Mouse (Mus musculus) cerebellum, postnatal 4 days (tissue): ENCODE results near the gene Tcta.
"Not testable (repeated sequence)": the region's sequence is repeated elsewhere in the genome, so short reads cannot be mapped to it uniquely, and the experiment has no call there.

Experiments
- DNase-seq, 2 experiments: peaks; one replicate each; pipeline ENCODE4 v3.0.0; 2022; ENCODE audit warnings: low spot score in 2 of 2, mixed read lengths in 1 of 2

The Tcta gene

DNA sequence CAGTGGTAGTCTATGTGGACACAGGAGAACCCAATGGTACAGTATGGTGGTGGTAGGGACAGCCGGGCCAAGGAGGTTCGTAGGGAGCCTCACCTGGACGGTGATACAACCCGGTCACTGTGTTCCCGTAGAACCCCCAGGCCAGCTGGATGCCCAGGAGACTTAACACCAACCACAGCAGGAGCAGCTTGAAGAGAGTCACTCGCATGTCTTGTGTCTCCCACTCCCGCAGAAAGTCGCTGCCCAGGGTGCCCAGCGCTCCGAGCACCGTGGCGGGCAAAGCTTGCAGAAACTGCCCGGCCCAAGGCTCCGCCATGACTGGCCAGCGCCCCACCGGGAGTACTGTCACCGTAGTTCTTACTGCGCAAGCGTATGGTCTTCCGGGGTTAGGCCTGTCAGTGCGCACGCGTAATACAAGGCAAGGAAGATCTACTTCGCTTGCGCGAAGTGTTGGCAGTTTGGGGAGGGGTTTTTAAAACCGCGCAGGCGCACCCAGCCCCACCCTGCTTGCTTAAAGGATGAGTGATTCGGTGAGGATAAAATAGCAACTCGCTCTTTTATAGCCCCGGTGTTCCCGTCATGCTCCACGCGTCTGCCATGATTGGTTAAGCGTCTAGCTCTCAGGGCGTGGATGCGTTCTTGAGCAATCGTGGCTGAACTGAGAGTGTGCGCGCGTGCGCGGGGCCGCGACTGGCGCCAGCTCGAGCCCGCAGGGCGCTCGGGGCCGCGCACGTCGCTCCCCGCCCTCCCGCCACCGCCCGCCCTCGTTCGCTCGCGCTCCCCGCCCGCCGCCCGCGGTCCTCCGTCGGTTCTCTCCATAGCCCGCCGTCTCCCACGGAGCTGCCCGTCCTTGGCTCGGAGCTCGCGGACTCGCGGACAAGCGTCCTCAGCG lies at the start of gene Tcta, which contains the start of gene Rhoa:
Gene Tcta (minus strand): TSS at position 532 of the 892 bp plus-strand sequence.
Gene Rhoa (plus strand): TSS at position 501 of the 892 bp plus-strand sequence.
- DNase-seq, result peak; percentile 90 to 95

DNA sequence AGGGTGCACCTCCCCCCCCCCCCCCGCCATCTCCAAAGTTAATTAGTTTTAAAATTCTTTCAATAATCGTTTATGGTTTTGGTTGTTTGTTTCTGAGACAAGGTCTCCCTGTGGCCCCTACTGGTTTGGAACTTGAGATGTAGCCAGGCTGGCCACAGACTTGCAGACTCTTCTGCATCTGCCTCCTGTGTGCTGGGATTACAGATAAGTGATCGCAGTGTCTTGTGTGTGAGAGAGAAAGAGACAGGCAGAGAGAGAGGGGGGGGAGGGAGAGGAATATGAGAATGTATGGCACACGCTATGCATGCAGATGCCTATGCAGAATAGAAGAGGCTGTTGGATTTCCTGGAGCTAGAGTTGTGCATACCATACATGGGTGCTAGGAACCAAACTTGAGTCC lies 43.8 kb upstream of the Tcta start:
- DNase-seq, result no peak

DNA sequence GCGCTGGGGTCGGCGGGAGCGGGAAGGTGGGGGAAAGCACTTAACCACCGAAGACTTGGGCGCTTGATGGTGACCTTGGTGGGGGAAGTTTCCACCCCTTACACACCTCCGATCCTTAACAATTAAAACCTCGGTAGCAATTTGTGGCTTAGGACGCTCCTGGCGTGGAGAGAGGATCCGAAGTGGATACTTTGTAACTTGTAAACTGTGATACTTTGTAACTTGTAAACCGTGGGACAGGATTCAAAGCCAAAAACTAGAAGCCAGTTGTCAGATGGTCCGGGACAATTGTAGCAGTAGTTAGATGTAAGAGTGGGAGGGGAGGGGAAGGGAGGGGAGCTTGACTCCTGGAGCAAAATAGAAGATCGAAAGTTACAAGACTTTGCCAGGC lies 42.3 kb upstream of the Tcta start:
- no peak for DNase-seq

DNA sequence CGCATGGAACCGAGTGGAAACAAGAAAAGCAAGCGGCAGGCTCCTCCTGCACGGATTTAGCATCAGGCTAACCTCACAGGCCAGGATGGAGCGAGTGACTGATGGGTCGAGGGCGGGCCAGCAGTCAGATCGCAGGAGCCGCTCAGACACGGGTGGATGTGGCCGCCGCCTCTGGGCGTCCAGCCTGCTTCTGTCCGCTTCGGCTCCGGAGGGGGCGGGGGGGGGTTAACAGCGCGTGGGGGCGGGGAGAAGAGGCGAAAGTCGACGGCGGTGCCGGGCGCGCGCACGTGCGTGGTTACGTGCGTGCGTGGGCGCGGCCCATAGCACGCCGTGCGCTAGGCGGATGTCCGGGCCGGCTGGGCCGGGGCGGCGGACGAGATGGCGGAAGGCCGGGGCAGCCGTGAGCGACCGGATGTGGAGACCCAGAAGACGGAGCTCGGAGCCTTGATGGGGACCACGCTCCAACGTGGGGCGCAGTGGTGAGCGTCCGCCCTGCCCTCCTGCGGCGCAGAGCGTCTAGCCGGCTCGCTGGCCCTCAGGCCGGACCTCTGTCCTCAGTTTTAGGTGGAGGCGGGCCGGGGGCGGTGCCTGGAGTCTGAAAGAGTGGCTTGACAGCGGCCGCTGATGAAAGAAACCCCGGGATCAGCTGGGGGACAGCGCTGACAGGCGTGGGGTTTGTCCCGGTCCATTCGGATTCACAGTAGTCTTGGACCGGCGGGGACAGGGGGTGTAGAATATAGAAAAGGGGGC lies 41.8 kb upstream of the Tcta start, which contains the start of gene Usp4:
Gene Usp4 (plus strand): TSS at position 314 of the 750 bp plus-strand sequence.
- DNase-seq, result peak; percentile 59 to 89

DNA sequence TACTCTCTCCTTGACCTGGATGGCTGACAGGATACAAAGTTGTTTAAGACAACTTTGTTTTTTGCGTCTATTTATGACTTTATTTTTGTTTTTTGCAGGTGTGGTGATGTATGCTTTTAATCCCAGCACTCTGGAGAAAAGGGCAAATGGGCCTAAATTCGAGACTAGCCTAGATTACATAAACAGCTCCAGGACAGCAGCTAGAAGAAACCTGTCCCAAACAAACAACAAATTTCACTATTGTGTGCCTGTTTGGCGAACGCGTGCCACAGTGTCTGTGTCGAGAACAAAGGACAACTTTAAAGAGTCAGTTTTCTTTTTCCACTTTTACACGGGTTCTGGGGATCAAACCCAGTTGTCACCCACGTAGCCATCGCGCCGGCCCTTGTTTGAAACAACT lies 41.1 kb upstream of the Tcta start:
- no peak for DNase-seq

DNA sequence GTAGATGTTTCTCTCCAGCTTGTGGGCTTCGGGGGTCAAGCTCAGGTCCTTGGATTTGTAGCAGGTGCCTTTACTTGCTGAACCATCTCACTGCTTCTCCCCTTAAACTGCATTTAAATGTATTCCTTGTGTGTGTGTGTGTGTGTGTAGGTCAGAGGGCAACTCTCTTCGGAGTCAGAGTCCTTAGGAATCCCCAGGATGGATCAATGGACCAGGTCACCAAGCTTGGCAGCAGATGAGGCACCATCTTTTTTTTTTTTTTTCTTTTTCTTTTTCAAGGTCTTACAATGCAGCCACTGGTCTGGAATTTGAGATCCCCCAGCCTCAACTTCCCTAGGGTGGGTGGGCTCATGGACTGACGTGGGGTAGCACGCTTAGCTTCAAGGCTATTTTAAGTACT lies 38.5 kb upstream of the Tcta start:
- DNase-seq, result no peak

DNA sequence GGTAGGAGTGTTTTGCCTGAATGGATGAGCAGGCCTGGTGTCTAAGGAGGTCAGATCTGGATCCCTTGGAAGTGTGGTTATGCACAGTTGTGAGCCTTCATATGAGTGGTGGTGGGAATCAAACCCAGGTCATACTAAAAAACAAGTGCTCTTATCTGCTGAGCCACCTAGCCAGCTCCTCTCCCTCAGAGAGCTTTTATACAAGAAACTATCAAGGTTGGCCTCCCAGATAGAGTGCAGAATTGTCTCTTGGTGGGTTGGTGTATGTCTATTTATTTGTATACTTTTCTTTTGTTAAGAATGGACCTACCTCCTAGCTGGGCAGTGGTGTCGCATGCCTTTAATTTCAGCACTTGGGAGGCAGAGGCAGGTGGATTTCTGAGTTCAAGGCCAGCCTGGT lies 37.9 kb upstream of the Tcta start:
- DNase-seq, result no peak

DNA sequence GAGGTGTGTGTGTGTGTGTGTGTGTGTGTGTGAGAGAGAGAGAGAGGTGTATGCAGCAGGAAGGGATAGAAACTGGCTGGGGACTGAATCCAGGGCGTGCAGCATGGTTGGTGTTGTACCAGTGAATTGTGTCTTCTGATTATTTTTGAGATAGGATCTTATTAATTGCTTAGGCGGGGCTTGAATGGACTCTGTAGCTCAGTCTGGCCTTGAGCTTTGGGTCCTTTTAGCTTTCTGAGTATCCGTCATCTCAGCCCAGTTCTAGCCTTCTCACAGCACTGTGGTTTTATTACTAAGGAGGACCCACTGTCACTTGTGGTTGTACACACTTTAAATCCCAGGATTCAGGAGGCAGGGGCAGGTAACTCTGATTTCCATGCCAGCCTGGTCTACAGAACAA lies 37.4 kb upstream of the Tcta start:
- DNase-seq, result no peak

DNA sequence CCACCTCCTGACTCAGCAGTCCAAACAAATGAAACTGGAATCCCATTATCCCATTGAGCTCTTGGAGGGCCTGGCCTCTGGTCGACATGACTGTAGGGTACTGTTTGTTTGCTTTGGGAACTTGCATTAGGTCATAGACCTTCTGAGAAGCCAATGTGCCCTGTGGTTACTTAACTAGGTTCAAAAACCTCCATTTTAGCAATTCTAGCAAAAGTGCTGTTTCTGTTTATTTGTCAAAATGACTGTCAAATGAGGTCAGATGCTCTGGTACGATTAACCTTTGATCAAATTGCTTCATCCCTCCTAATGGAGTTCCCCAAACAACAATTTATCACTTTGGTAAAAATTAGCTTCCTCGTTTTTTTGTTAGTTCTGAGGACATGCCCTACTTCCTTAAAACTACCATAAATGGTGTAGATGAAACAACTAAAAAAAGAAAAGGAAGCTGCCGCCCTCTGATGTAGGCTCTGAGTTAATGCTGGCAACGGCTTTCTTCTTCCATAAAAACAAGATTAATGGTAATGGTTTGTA lies 36.4 kb upstream of the Tcta start:
- no peak for DNase-seq

DNA sequence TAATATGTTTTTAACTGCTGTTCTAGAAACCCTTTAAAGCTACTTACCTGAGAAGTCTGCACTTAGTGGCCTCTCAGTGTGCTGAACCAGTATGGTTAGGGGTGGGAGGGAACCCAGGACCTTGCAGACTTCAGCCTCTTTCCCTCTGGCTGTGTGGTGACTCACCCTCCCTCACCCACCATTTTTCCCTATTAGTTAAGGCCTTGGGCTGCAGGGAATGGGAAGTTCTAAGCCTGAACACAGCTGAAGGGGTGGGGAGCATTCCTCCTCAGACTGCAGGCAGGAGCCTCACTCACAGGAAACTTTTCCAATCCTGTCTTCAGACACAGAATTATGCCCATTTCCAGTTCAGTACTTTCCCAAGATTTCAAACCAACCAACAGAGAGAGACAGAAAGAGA lies 35.8 kb upstream of the Tcta start:
- no peak for DNase-seq

DNA sequence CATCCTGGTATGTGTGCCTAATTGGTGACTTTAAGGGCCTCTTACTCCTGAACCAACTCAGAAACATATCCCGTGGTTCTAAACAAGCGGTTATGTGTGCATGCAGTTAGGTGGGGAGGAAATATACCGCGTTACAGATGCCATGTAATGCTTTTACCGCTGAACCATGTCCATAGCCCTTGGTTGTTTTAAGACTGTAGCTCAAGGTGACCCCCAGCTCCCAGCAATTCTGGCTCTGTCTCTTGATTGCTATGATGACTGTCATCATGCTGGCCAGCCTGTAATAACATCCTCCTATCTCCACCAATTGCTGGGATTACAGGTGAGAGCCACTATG lies 35.1 kb upstream of the Tcta start:
- no peak for DNase-seq

DNA sequence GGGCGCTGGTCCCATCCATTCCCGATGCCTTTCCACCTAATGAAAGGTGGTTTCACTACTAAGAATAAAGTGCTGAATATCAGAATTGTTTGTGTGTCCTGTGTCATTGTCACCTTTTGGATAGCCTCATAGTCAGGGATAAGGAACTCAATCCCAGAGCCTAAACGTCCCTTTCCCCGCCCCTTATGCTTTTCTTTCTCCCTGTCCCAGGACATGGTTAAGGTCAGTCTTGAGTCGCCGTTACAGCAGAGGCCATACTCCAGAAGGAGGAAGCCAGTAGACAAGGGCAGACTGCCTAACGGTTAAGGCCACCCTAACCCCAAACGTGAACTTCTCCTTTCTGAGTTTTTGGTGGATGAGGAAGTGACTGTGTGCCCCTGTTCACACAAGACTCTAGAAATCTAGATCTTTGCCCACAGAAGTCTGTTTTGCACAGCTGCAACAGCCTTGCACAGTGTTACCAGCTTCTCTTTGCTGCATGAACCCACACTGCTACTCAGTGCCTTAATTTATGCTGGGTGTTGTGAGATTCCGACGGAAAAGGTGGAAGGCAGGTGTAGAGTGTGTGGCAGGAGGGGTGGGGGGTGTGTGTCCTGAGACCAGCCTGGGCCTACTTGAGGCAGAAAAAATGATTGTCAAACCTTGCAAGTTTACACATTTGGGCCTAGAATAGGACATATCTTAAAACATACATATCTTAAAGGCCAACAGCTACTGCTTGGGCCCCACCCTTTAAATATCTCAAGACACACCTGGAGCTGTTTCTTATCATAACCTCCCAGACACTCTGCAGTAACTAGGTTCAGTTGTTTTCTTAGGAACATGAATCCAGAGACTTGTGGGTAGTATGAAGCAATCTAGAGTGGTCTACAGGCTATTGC lies 34.5 kb upstream of the Tcta start:
- DNase-seq, result no peak

DNA sequence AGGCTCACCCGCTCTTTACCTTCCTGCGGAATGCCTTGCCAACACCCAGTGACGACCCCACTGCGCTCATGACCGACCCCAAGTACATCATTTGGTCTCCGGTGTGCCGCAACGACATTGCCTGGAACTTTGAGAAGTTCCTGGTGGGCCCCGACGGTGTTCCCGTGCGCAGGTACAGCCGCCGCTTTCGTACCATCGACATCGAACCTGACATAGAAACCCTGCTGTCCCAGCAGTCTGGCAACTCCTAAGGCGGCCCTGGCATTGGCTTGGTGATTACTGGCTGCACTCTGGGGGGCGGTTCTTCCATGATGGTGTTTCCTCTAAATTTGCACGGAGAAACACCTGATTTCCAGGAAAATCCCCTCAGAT lies 33.9 kb upstream of the Tcta start:
- DNase-seq, result peak in 1 of 2 experiments; percentile 19

DNA sequence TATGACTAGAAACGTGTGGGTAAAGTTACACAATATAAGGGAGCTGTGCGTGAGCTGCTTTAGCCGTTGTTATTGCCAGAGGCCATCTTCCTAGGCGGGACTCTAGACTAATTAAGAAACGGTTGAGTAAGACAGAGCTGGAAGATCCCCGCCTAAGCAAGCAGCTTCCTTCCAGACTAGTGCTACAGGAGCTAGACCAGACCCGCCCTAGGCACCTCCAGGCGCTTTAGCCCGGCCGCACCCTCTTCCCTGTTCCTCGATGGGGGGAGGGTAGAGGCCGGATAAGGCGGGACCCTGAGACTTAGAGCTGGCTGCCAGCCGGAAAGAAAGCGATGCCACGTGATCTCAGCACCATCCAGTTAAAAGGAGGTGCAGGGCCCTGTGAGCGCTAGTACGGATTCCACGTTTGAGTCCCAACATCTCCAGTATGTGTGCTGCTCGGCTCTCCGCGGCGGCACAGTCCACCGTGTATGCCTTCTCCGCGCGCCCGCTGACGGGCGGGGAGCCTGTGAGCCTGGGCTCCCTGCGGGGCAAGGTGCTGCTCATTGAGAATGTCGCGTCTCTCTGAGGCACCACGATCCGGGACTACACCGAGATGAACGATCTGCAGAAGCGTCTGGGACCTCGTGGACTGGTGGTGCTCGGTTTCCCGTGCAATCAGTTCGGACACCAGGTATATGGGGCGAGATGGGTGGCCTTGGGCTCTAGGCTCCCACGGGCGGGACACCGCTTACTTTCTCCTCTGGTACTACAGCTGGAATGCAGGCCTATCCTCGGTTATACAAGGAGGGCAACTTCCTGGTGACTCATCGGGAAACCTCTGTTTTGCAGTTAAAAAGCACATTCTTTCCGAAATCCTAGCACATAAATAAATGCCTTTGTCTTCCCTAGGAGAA lies 33.2 kb upstream of the Tcta start, which contains the start of gene Gpx1:
Gene Gpx1 (plus strand): TSS at position 18 of the 896 bp plus-strand sequence.
- peak; percentile 64 to 83 for DNase-seq

DNA sequence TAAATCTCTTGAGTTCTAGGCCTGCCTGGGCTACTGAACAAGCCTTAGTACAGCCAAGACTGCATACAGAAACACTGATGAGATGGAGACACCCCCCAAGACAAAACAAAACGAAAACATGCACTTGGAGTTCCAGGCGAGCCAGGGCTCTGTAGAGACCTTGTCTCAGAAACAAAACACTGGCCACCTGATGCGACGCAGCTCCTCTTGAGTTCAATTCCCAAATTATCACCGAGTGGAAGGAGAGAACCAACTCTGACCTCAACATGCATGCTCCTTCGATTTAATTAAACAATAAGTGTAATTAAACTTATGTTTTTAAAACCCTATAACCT lies 32.6 kb upstream of the Tcta start:
- no peak for DNase-seq

DNA sequence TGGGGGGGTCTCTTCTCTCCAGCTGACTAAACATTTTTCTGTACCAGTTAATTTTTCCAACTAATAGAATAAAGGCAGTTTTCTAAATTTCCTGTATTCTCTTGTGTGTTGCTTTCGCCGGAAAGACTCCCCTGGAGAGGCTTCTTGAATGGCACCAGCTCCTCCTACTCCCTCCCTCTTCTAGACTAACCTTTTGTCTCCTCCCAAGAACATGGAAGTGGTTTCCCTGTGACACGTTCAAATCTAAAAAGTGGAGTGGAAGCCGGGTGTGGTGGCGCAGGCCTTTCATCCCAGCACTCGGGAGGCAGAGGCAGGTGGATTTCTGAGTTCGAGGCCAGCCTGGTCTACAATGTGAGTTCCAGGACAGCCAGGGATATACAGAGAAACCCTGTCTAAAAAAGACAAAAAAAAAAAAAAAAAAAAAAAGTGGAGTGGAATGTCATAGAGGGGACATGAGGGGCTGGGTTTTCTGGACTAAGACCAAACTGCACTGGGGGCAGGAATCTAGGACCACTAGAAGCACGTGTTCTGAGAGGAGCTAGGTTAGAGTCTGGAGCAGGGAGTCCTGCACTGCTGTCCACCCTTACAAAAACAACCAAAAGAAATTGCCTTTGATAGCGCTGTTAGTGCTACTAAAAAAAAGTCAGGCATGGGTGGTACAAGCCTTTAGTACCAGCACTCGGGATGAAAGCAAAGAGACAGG lies 32.0 kb upstream of the Tcta start:
- DNase-seq, result no peak

DNA sequence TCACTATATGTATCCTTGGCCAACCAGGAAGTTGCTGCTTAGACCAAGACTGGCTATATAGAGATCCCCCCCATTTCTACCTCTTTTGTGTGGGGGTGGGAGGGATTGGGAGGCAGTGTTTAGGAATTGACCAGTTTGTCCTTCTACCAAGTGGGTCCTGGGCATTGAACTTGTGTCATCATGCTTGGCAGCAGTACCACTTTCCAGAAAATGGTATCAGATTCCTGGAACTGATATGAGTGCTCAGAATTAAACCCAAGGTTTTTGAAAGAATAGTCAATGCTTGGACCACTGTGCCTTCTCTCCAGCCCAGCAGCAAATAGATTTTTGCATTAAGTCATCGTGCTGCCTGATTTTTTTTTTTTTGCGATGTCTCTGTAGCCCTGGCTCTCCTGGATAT lies 19.9 kb upstream of the Tcta start:
- no peak for DNase-seq

DNA sequence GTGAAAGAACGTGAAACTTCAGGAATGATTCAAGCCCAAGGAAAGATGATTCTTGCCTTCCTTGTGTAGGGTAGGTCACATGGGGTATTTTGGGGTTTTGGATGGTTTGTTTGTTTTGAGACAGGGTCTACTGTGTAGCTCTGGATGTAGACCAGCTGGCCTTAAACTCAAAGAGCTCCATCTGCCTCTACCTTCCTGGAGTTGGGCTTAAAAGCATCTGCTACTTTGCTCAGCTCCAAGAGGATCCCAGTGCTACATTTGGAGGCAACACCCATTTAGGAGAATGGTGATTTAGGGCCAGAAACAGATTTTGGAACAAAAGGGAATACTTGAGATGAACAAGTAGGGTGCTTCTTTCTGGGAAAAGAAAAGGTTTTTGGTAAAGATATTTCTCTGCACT lies 18.8 kb upstream of the Tcta start:
- DNase-seq, result no peak

DNA sequence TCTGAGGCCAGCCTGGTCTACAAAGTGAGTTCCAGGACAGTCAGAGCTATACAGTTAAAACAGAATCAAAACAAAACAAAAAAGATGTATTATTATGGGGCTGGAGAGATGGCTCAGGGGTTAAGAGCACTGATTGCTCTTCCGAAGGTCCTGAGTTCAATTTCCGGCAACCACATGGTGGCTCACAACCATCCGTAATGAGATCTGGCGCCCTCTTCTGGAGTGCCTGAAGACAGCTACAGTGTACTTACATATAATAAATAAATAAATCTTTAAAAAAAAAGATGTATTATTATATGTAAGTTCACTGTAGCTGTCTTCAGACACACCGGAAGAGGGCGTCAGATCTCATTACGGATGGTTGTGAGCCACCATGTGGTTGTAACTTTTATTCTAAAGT lies 16.1 kb upstream of the Tcta start:
- DNase-seq, result not testable (repeated sequence)

DNA sequence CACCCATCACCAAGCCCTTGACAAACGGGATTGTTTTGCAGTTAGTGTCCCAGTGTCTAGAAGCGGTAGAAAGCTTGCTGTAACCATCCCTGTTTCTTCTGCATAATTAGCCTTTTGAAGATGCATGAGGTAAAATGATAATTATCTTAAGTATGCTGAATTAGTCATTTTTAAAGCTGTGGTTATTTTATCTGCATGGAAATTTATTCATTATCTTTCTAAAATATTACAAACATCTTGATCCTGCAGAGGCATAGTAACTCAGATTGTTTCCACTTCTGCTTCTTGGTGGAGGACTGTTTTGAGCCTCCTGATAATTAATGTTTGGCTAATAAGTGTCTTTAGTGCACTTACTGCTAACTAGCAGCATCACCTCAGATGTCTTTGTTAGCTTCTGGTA lies 12.5 kb upstream of the Tcta start:
- no peak for DNase-seq
